Comparison of ENCODE assay signal across 26 mouse cellular contexts in genomic region chr16:21651161-21651560, GRCm38 (mm10).
"Had no signal": no experiment of that assay in that cellular context is flagged by ENCODE, and none has a peak within 500 bp of the region (broad histone marks: within the 10 kb centered on the region; RNA-seq: fewer than 3 reads in every experiment).

No protein-coding gene starts in this region.

- ATAC-seq: hindbrain, embryonic 16.5 days; inflammation-experienced regulatory T-cells, adult 6 months; intestine, embryonic 15.5 days; intestine, postnatal 0 days; liver, embryonic 12.5 days had no signal

- H3K4me2 ChIP-seq: heart, embryonic 13.5 days; heart, embryonic 15.5 days; hindbrain, embryonic 12.5 days; hindbrain, embryonic 14.5 days; intestine, embryonic 15.5 days; limb, embryonic 13.5 days; limb, embryonic 15.5 days; liver, embryonic 12.5 days had no signal

- H3K9ac ChIP-seq: heart, embryonic 13.5 days; heart, embryonic 15.5 days; hindbrain, embryonic 12.5 days; hindbrain, embryonic 14.5 days; intestine, embryonic 15.5 days; limb, embryonic 13.5 days; limb, embryonic 15.5 days; liver, embryonic 12.5 days; liver, embryonic 14.5 days had no signal

- H3K4me3 ChIP-seq: gastrocnemius, adult 2 months; heart, adult 2 months; heart, embryonic 13.5 days; heart, embryonic 15.5 days; hindbrain, embryonic 10.5 days; hindbrain, embryonic 12.5 days; intestine, embryonic 15.5 days; layer of hippocampus, adult 2 months; left cerebral cortex, adult 2 months; limb, embryonic 13.5 days; limb, embryonic 15.5 days; liver, embryonic 12.5 days had no signal

- H3K4me1 ChIP-seq: intestine, embryonic 15.5 days; limb, embryonic 13.5 days had no signal

- DNase-seq: gastrocnemius, adult 2 months; gastrocnemius, postnatal 10 days; gastrocnemius, postnatal 25 days; heart, adult 2 months; heart, postnatal 4 days; kidney, adult 18-20 months; kidney, adult 8-10 months; kidney, postnatal 10 days; kidney, postnatal 25 days; kidney, postnatal 4 days; left cerebral cortex, postnatal 4 days had no signal

- H3K36me3 ChIP-seq: intestine, embryonic 15.5 days; liver, embryonic 12.5 days had no signal

- H3K27ac ChIP-seq: gastrocnemius, adult 2 months; heart, adult 2 months; heart, embryonic 13.5 days; heart, embryonic 15.5 days; hindbrain, embryonic 10.5 days; hindbrain, embryonic 12.5 days; hindbrain, embryonic 14.5 days; intestine, embryonic 15.5 days; layer of hippocampus, adult 2 months; limb, embryonic 13.5 days; limb, embryonic 15.5 days; liver, embryonic 12.5 days; liver, embryonic 14.5 days had no signal

- H3K27me3 ChIP-seq: heart, embryonic 13.5 days; heart, embryonic 15.5 days; hindbrain, embryonic 12.5 days; intestine, embryonic 15.5 days; limb, embryonic 13.5 days; limb, embryonic 15.5 days; liver, embryonic 12.5 days had no signal

- H3K9me3 ChIP-seq: heart, embryonic 13.5 days; heart, embryonic 15.5 days; hindbrain, embryonic 10.5 days; hindbrain, embryonic 12.5 days; intestine, embryonic 15.5 days; limb, embryonic 13.5 days; limb, embryonic 15.5 days; liver, embryonic 12.5 days had no signal
